Mouse (Mus musculus): ENCODE results near the gene Slc6a16.

DNA sequence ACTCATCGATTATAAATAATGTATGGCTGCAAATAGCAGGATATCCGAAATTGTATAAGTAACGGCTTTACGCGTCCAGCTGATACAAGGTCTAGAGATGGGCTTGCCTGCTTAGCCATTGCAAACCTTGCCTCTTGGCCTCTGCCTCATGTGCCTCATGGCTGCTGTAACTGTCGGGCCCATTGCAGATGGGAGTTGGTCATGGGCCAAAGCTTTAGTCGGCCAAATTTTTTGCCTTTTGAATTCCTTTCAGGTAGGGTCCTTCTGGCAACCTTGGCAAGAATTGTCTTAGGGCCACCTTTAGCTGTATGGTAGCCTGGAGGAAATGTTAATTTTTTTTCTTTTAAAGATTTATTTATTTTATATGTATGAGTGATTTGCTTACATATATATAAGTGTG, 16.1 kb upstream of the Slc6a16 start:
- TF ChIP-seq USF1 (IDR thresholded peaks at IDR 0.05; ENCODE audit: low read depth) (no peak), MYOD1 (IDR thresholded peaks at IDR 0.05; ENCODE audit: control insufficient read depth in 1 of 3, insufficient read length in 2 of 3, low read depth in 2 of 3) (no peak), MYOG (IDR thresholded peaks at IDR 0.05; ENCODE audit: control insufficient read depth in 1 of 3, insufficient read depth in 1 of 3, insufficient read length in 2 of 3, low read depth in 2 of 3) (no peak), POLR2A (IDR thresholded peaks at IDR 0.05; ENCODE audit: insufficient read length, low read depth) (no peak), POLR2AphosphoS2 (IDR thresholded peaks at IDR 0.05; ENCODE audit: insufficient read length, low read depth) (no peak), TCF12 (IDR thresholded peaks at IDR 0.05; ENCODE audit: insufficient read depth, poor library complexity, severe bottlenecking) (no peak), E2F4 (IDR thresholded peaks at IDR 0.05; ENCODE audit: insufficient read depth) (no peak), CEBPB (IDR thresholded peaks at IDR 0.05; ENCODE audit: insufficient read depth, poor library complexity, severe bottlenecking) (no peak), TCF3 (IDR thresholded peaks at IDR 0.05; ENCODE audit: insufficient read length, low read depth) (no peak)
